Mouse (Mus musculus) erythroblast, adult 5-6 weeks (primary cell): ENCODE data around the gene Cckbr. TPM values are rescaled to one million over a fixed set of nuclear protein-coding genes. Genes with fewer than 3 reads are reported as not detected.

Source experiments
- ATAC-seq: replicated peaks from 2 replicates; pipeline ENCODE4 v1.8.0; 2016; ENCODE audit warnings: moderate number of reproducible peaks, mild to moderate bottlenecking, moderate TSS enrichment, inconsistent platforms; ENCODE audit not compliant: poor library complexity, low FRiP score, severe bottlenecking
- total RNA-seq, 2 experiments: library from RNA; stranded (forward) in 1 of 2; stranded (reverse) in 1 of 2; fragments of 150-400 nt in 1 of 2; fragments of 200-764, 138-1000 nt in 1 of 2; gene quantifications; 2 replicates each; pipeline versions ENCODE4 v1.2.3 to v1.2.4; 2015 to 2017; ENCODE audit warnings: low replicate concordance in 2 of 2

Gene Cckbr
- total RNA-seq (2015; ENCODE audit: low replicate concordance) = not detected in 2 replicates
- not detected in 2 replicates for total RNA-seq (2017; ENCODE audit: low replicate concordance)

GRCm38 (mm10) chr7:105425424-105426043 lies at the start of gene Cckbr:
Cckbr (plus strand) TSS chr7:105425731.
- ATAC-seq = no peak

DNA sequence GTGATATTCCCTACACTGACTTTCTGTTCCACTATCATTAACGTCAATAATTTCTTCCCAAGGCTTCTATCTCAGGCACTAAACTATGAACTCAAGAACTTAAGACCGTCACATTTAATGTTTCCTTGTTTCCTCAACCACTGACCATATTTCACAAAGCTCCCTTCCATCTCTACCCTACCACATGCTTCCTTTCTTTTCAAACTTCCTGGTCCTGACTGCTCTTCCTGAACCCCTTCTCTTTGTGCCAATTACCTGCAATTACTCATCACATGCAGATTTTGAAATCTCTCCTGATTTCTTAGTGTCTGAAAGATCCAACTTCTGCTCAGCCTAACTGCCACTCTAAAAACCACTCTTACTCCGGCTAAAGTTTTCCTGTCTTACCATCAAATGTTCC lies 45.2 kb upstream of the Cckbr start:
- no peak for ATAC-seq

GRCm38 (mm10) chr7:105387696-105388095 lies 37.8 kb upstream of the Cckbr start:
- no peak for ATAC-seq

GRCm38 (mm10) chr7:105390236-105390635 lies 35.3 kb upstream of the Cckbr start:
- no peak for ATAC-seq

GRCm38 (mm10) chr7:105394606-105395005 lies 30.9 kb upstream of the Cckbr start:
- no peak for ATAC-seq

GRCm38 (mm10) chr7:105395131-105395820 lies 30.3 kb upstream of the Cckbr start:
- ATAC-seq = no peak

DNA sequence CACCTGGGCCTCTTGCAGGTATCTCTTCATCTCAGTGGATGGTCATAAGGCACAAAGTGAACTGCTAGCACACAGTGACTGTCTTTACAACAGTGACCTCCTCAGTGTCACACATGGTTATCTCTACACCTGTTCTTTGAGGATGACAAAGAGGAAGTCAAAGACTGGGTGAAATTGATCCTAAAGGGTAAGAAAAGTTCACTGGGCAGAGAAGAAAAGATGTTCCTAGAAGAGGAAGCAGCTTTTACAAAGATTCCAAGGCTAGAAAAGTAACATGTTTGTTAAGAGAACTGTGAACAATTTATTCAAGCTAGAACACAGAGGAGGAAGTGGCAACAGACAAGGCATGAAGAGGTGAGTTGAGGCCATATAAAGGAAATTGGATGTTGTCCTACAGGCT lies 29.4 kb upstream of the Cckbr start:
- ATAC-seq = no peak

DNA sequence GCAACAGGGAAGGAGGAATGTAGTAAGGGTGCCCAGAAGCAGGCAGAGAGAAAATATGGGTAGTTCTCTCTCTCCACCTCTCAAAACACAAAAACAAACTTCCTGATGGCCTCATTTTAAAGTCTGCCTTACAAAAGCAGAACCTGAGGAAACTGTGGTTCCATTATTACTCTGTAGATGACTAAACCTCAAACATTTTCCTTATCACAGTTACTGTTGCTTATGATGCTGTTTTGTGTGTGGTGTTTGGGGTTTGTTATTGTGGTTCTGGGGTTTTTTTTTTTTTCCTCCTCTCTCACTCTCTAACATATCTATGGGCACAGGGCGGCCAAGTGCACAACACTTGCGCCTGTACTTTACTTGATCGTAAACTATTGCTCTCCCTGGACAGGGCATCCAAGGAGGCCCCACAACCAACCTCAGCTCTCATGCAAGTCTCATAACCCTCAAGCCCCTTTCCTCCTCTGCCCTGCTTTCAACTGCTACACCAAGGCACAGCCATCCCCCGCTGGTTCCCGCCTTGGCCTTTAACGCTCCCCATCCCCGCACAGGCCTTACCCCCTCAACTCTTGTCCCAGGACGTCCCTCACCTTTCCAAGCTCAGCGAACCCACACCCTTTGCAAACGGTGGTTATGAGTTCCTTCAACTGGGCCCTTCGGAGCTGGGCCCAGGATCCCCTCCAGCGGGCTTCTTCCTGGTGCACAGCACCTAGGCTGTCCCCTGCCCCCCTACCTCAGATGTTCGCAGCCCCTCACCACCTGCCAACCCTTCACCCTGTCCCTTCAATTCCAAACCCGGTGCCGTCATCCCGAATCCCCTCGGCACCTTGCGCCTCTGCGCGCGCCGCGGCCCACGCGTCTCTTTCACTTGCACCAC lies 26.2 kb upstream of the Cckbr start:
- no peak for ATAC-seq

GRCm38 (mm10) chr7:105399935-105400624 lies 25.5 kb upstream of the Cckbr start, which contains the start of gene Fam160a2:
Fam160a2 (minus strand) TSS chr7:105400054.
- peak; percentile 95 for ATAC-seq

GRCm38 (mm10) chr7:105404268-105404667 lies 21.3 kb upstream of the Cckbr start, which contains the start of gene Cnga4:
Cnga4 (plus strand) TSS chr7:105404568.
- ATAC-seq = no peak

DNA sequence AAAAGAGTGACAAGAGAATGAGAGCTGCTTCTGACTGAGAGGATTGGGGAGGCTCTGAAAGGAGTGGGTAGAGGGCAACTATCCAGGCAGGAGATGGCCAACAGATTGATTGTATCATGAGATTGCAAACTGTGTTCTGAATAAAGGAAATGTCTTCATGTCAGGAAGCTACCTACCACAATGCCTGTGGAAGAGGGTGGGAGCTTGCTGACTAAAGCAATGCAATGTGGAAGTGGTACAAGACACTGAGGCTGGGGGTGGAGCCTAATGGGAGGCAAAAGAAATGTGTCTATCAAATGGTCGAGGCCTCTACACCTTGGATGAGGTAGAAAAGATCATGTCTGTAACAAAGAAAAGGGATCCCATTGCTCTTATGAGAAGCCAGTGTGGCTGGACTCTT lies 19.2 kb upstream of the Cckbr start:
- ATAC-seq = no peak

DNA sequence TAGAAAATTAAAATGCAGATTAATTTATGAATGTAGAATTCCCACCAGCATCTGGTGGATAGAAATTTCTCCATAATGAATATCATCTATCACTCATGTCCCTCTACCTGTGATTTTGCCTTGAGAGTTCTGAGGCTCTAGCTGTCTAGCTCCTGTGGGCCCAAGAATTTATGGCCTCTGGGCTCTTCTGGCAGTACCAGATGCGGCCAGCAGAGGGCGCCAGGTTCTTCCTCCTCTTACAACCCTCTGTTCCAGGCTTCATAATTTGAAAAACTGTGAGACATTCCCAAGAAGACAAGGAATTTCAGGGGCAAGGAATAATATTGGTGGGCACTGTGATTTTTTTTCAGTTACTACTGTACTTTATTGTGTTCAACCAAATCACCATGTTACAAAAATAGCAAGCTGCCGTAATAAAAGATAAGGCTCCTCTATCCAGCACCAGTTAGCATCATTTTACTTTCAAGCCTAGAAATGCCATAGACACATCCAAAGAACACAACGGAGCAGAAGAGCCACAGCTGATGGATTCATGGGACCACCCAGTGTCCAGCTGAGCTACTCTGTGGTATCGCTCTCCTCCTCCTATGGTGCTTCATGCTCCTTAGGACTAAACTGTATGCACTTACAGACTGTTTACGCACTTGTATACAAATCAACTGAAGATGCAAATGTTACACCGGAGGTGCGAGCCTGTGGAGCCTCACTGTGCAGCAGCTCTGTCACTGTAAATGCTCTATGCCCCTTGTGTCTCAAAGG lies 13.5 kb upstream of the Cckbr start:
- peak; percentile 77 for ATAC-seq

- ATAC-seq = no peak
Observed at GRCm38 (mm10) chr7:105414385-105414784, 11.1 kb upstream of the Cckbr start.

- ATAC-seq = no peak
Observed at GRCm38 (mm10) chr7:105416529-105416928, 9.0 kb upstream of the Cckbr start.

DNA sequence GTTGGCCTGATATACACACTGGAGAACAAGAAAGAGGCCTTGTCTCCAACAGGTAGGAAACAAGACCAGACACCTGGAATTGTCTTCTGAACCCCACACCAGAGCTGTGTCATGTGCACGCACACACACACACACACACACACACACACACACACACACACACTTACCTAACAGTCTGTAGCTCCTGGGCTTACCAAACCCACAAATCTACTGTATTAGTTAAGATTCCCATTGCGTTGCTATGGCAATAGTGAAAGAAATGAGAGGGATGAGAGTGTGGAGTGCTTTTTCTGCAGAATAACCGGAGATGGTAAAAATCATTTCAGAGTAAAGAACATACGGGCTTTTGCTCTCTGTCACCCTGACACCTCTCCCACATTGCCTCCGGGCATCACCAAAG lies 7.4 kb upstream of the Cckbr start:
- ATAC-seq = no peak

GRCm38 (mm10) chr7:105420903-105421302 lies 4.6 kb upstream of the Cckbr start:
- no peak for ATAC-seq

DNA sequence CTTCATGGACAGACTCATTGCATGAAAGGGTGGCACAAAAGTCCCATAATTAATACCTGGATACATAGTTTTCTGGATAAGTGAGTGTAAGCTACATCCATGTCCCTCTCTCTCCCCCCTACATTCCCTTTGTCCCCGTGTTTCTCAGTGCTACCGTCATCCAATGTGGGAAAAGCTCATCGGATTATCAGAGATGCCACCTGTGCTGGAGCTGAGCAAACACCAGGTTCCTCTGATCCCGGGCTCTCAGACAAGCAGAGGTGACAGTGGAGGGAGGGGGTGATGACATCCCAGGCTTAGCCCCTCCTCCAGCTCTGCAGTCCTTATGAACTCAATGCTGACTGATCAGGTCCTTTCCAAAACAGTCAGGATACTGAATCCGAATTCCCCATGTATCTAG lies 1.2 kb upstream of the Cckbr start:
- no peak for ATAC-seq

DNA sequence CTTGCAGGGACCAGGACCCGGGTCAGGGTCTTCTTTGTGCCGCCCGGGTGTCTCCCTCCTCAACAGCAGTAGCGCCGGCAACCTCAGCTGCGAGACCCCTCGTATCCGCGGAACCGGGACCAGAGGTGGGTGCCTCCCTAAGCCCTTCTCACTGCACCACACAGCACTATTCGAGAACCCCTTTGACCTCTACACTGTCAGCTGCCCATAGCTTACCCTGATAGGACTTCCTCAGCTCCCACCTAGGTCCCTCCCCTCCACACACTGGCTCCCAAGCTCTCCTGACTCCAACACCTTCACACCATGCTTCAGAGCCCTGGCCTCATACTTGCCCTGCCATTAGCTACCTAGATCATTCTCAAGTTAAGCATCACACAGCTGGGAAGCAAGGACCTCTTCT lies 520 bp downstream of the Cckbr start:
- no peak for ATAC-seq

DNA sequence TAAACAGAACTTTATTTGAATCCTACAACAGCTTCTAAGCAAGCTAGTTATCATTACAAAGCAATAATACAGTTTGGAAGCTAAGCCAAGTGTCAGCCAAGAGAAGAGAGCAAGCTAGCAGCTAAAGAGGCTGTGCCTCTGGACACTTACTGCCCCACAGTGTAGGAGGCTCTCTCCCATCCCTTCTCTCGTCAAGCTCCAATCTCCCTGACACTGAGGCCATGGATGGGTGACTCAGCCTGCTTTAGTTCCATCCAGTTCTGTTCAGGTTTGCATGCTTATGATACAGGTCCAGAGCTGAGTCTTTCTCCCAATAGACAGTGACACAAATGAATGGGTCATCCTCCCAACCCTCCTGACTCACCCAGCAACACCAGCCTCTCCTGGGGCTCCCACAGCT lies 6.5 kb downstream of the Cckbr start:
- ATAC-seq = no peak
